ENCODE assay signal across 8 mouse cellular contexts in genomic region chr12:101911346-101911745, GRCm38 (mm10). TPM values are rescaled to one million over a fixed set of nuclear protein-coding genes. Genes with fewer than 3 reads are reported as not detected.
DNase-seq lines count a peak whose midpoint lies in the region; ATAC-seq lines count a peak whose summit lies in the region.

No protein-coding gene starts in this region.

- H3K9me3 ChIP-seq in kidney, embryonic 15.5 days (replicated peaks) = no peaks in the 10 kb centered on the region
- H3K9me3 ChIP-seq in embryonic facial prominence, embryonic 13.5 days = 0 out of 2 replicates have a peak, but pooled peaks cover 4% of the 10 kb centered on the region
- no peaks in the 10 kb centered on the region for H3K9me3 ChIP-seq in hindbrain, embryonic 16.5 days (ENCODE audit: control insufficient read depth, low read length)
- H3K9me3 ChIP-seq in midbrain, embryonic 14.5 days (ENCODE audit: control insufficient read depth, low read length) = no peaks in the 10 kb centered on the region

- H3K36me3 ChIP-seq in kidney, embryonic 15.5 days = peaks cover 16% of the 10 kb centered on the region
- H3K36me3 ChIP-seq in embryonic facial prominence, embryonic 13.5 days = peaks cover 16% of the 10 kb centered on the region
- H3K36me3 ChIP-seq in hindbrain, embryonic 16.5 days (ENCODE audit: control insufficient read depth, insufficient read depth, low read length) = peaks cover 8% of the 10 kb centered on the region; the same call in 1 of the 2 replicates
- H3K36me3 ChIP-seq in midbrain, embryonic 14.5 days (ENCODE audit: control insufficient read depth, insufficient read depth, low read length) = peaks cover 7% of the 10 kb centered on the region

- H3K27me3 ChIP-seq in kidney, embryonic 15.5 days = no peaks in the 10 kb centered on the region
- H3K27me3 ChIP-seq in embryonic facial prominence, embryonic 13.5 days = no peaks in the 10 kb centered on the region
- H3K27me3 ChIP-seq in hindbrain, embryonic 16.5 days (replicated peaks; ENCODE audit: control insufficient read depth, insufficient read depth, low read length) = no peaks in the 10 kb centered on the region
- no peaks in the 10 kb centered on the region for H3K27me3 ChIP-seq in midbrain, embryonic 14.5 days (ENCODE audit: control insufficient read depth, insufficient read depth, low read length)

- H3K4me1 ChIP-seq in kidney, embryonic 15.5 days = peaks cover 18% of the 10 kb centered on the region
- peaks cover 21% of the 10 kb centered on the region for H3K4me1 ChIP-seq in embryonic facial prominence, embryonic 13.5 days
- H3K4me1 ChIP-seq in hindbrain, embryonic 16.5 days (ENCODE audit: control insufficient read depth, insufficient read depth, low read depth, low read length) = peaks cover 18% of the 10 kb centered on the region
- H3K4me1 ChIP-seq in midbrain, embryonic 14.5 days (ENCODE audit: control insufficient read depth, insufficient read depth, low read length) = peaks cover 19% of the 10 kb centered on the region

- 92% methylated on average over 3 of the region's 3 CpGs for WGBS in kidney, embryonic 15.5 days
- WGBS in embryonic facial prominence, embryonic 13.5 days = 87% methylated on average over 3 of the region's 3 CpGs
- 77% methylated on average over 3 of the region's 3 CpGs for WGBS in hindbrain, embryonic 16.5 days
- WGBS in midbrain, embryonic 14.5 days = 89% methylated on average over 3 of the region's 3 CpGs

- peak overlapping the region; percentile 83 for H3K4me2 ChIP-seq in kidney, embryonic 15.5 days
- peak overlapping the region; percentile 74 for H3K4me2 ChIP-seq in embryonic facial prominence, embryonic 13.5 days
- H3K4me2 ChIP-seq in hindbrain, embryonic 16.5 days (ENCODE audit: low read length) = peak overlapping the region; percentile 63
- peak overlapping the region; percentile 83 for H3K4me2 ChIP-seq in midbrain, embryonic 14.5 days (ENCODE audit: low read length)

- no peak overlapping the region for H3K9ac ChIP-seq in kidney, embryonic 15.5 days
- H3K9ac ChIP-seq in embryonic facial prominence, embryonic 13.5 days = peak overlapping the region; percentile 95; the same call in 1 of the 2 replicates
- H3K9ac ChIP-seq in hindbrain, embryonic 16.5 days (ENCODE audit: low read depth, low read length) = no peak overlapping the region
- H3K9ac ChIP-seq in midbrain, embryonic 14.5 days (replicated peaks; ENCODE audit: low read length) = peak overlapping the region; percentile 87; the same call in 1 of the 2 replicates

- no peak for DNase-seq in kidney, postnatal 36 days
- no peak for DNase-seq in midbrain, embryonic 14.5 days
- DNase-seq in spleen, postnatal 14 days (ENCODE audit: low spot score in 2 of 2) = no peak
- DNase-seq in left cerebral cortex, adult 11 months (ENCODE audit: low spot score) = no peak
- DNase-seq in right cerebral cortex, postnatal 4 days = no peak

- ATAC-seq in kidney, embryonic 15.5 days (replicated peaks; ENCODE audit: low FRiP score) = no peak
- no peak for ATAC-seq in embryonic facial prominence, embryonic 13.5 days (ENCODE audit: insufficient number of reproducible peaks, insufficient read depth, low FRiP score, low TSS enrichment, low read depth)
- ATAC-seq in hindbrain, embryonic 16.5 days = no peak
- no peak for ATAC-seq in midbrain, embryonic 14.5 days (ENCODE audit: low FRiP score, low TSS enrichment)

- H3K4me3 ChIP-seq in kidney, embryonic 15.5 days (replicated peaks) = peak overlapping the region; percentile 90
- H3K4me3 ChIP-seq in embryonic facial prominence, embryonic 13.5 days = peak overlapping the region; percentile 74
- H3K4me3 ChIP-seq in hindbrain, embryonic 16.5 days (ENCODE audit: low read length) = peak overlapping the region; percentile 82
- peak overlapping the region; percentile 89; the same call in 1 of the 2 replicates for H3K4me3 ChIP-seq in midbrain, embryonic 14.5 days (replicated peaks; ENCODE audit: low read depth, low read length)

- no peak overlapping the region for H3K27ac ChIP-seq in kidney, embryonic 15.5 days
- no peak overlapping the region for H3K27ac ChIP-seq in embryonic facial prominence, embryonic 13.5 days
- H3K27ac ChIP-seq in hindbrain, embryonic 16.5 days (ENCODE audit: low read depth, low read length) = no peak overlapping the region
- no peak overlapping the region for H3K27ac ChIP-seq in midbrain, embryonic 14.5 days (replicated peaks; ENCODE audit: low read depth, low read length)

RNA-seq across cellular contexts. Expression of gene Trip11, which starts 1.7 kb away (rescaled TPM):
- 22.6 and 26.7 TPM in 2 replicates for polyA plus RNA-seq in kidney, embryonic 15.5 days (2015; fragmentation: Nextera tagmentation; extraction: Ambion mirVana)
- 35.3 and 36.4 TPM in 2 replicates for polyA plus RNA-seq in embryonic facial prominence, embryonic 13.5 days (2015; fragmentation: Nextera tagmentation; extraction: Ambion mirVana)
- 18.4 and 21.8 TPM in 2 replicates for polyA plus RNA-seq in hindbrain, embryonic 16.5 days (2015; fragmentation: Nextera tagmentation; extraction: Ambion mirVana)
- 22.6 and 24.3 TPM in 2 replicates for polyA plus RNA-seq in midbrain, embryonic 14.5 days (2014; fragmentation: Nextera tagmentation; extraction: Ambion mirVana)

RNA-seq across cellular contexts. Expression of gene Atxn3, which starts 46.7 kb away (rescaled TPM):
- polyA plus RNA-seq in kidney, embryonic 15.5 days (2015; fragmentation: Nextera tagmentation; extraction: Ambion mirVana) = 11.7 and 14.9 TPM in 2 replicates
- polyA plus RNA-seq in embryonic facial prominence, embryonic 13.5 days (2015; fragmentation: Nextera tagmentation; extraction: Ambion mirVana) = 10.7 and 12.4 TPM in 2 replicates
- polyA plus RNA-seq in hindbrain, embryonic 16.5 days (2015; fragmentation: Nextera tagmentation; extraction: Ambion mirVana) = 9.0 and 9.7 TPM in 2 replicates
- polyA plus RNA-seq in midbrain, embryonic 14.5 days (2014; fragmentation: Nextera tagmentation; extraction: Ambion mirVana) = 13.6 and 19.5 TPM in 2 replicates

Comparison
In these comparisons a context has a peak if more than half of its experiments do, and no peak if none do; other contexts are left out.
1. H3K9ac ChIP-seq: peak in embryonic facial prominence, embryonic 13.5 days (single experiment) and midbrain, embryonic 14.5 days (single experiment); none in kidney, embryonic 15.5 days (single experiment) and hindbrain, embryonic 16.5 days (single experiment).
2. Peak in every context shown above with its lines, with median percentiles within 50 percentile points of each other: H3K4me2 ChIP-seq and H3K4me3 ChIP-seq.